Mouse (Mus musculus) liver, postnatal 0 days (tissue): ENCODE results near the gene Sorcs2. TPM values are rescaled to one million over a fixed set of nuclear protein-coding genes. Genes with fewer than 3 reads are reported as not detected.
A peak's percentile ranks its signal among the peaks of the same experiment; 100 is the strongest.

Source experiments
- ATAC-seq: fragments of 200-750 bp; cut with Nextera tagmentation; 2 replicates; pipeline ENCODE4 v1.8.0; 2017; ENCODE audit warnings: mild to moderate bottlenecking, moderate library complexity
- DNase-seq: peaks from one replicate; pipeline ENCODE4 v3.0.0-alpha.2; 2016
- H3K27ac ChIP-seq: fragments of 300-500 bp; sonication (generic); 2 replicates; pipeline ENCODE4 v1.5.1; 2014; ENCODE audit warnings: antibody characterized with exemption, moderate library complexity, mild to moderate bottlenecking, low read depth
- H3K27me3 ChIP-seq: fragments of 300-500 bp; sonication (generic); 2 replicates; pipeline ENCODE4 v1.6.1; 2014; ENCODE audit warnings: low read length, control low read depth, mixed read lengths; ENCODE audit not compliant: insufficient read depth
- H3K36me3 ChIP-seq: fragments of 300-500 bp; sonication (generic); replicated peaks from 2 replicates; pipeline ENCODE4 v1.6.1; 2014; ENCODE audit warnings: mild to moderate bottlenecking, control low read depth, low read length, moderate library complexity, mixed read lengths; ENCODE audit not compliant: insufficient read depth
- H3K4me1 ChIP-seq: fragments of 300-500 bp; sonication (generic); 2 replicates; pipeline ENCODE4 v1.6.1; 2014; ENCODE audit warnings: antibody characterized with exemption, mild to moderate bottlenecking, control low read depth; ENCODE audit not compliant: insufficient read depth
- H3K4me2 ChIP-seq: fragments of 300-500 bp; sonication (generic); 2 replicates; pipeline ENCODE4 v1.6.1; 2014; ENCODE audit warnings: low read depth, mild to moderate bottlenecking, low read length, moderate library complexity, mixed read lengths
- H3K4me3 ChIP-seq: fragments of 300-500 bp; sonication (generic); 2 replicates; pipeline ENCODE4 v1.5.1; 2014; ENCODE audit warnings: low read depth, low read length
- H3K9ac ChIP-seq: fragments of 300-500 bp; sonication (generic); replicated peaks from 2 replicates; pipeline ENCODE4 v1.6.1; 2014; ENCODE audit warnings: mild to moderate bottlenecking, moderate library complexity
- H3K9me3 ChIP-seq: fragments of 300-500 bp; sonication (generic); 2 replicates; pipeline ENCODE4 v1.6.1; 2016; ENCODE audit warnings: mild to moderate bottlenecking, control low read depth, low read length, mixed read lengths
- CTCF ChIP-seq: sonication (generic); IDR thresholded peaks from 2 replicates; pipeline ENCODE4 v1.5.1; 2016; ENCODE audit warnings: antibody characterized with exemption, low read depth
- EP300 ChIP-seq: IDR thresholded peaks from 2 replicates; pipeline ENCODE4 v1.6.1; 2016; ENCODE audit warnings: antibody characterized with exemption, low read depth, mild to moderate bottlenecking
- WGBS: fragments of 180-500 bp; shearing (Covaris S2); extraction: QIAGEN DNeasy Blood & Tissue Kit; methylation state at CpG from one replicate; pipeline ENCODE4 v1.1.7; 2014; ENCODE audit not compliant: insufficient replicate concordance; 5-methylcytosine and 5-hydroxymethylcytosine counted together
- polyA plus RNA-seq: library from polyadenylated mRNA; unstranded; fragments of >200 nt; fragmentation: Nextera tagmentation; extraction: Ambion mirVana; gene quantifications from 2 replicates; pipeline ENCODE4 v1.2.1, GENCODE M21; 2015

Sorcs2 gene
- polyA plus RNA-seq, 1 experiment from 2014 or later, result 0.33 TPM

GRCm38 (mm10) chr5:36040398-36041235, 357.3 kb downstream of the Sorcs2 start:
- WGBS, result 65% methylated on average over 13 of the region's 13 CpGs
- Histone ChIP-seq H3K36me3 (no peaks in the 10 kb centered on the region), H3K4me1 (no peaks in the 10 kb centered on the region)

GRCm38 (mm10) chr5:36039596-36039995, 358.3 kb downstream of the Sorcs2 start:
- ATAC-seq (no peak), DNase-seq (no peak)
- Histone ChIP-seq H3K9ac (no peak overlapping the region), H3K4me2 (no peak overlapping the region), H3K4me3 (no peak overlapping the region), H3K27ac (no peak overlapping the region), H3K4me1 (no peaks in the 10 kb centered on the region), H3K9me3 (no peaks in the 10 kb centered on the region), H3K36me3 (no peaks in the 10 kb centered on the region), H3K27me3 (no peaks in the 10 kb centered on the region)
- no peak for TF ChIP-seq EP300
- no peak for TF ChIP-seq CTCF
- WGBS, result 80% methylated on average over 5 of the region's 5 CpGs

More at GRCm38 (mm10) chr5:36040398-36041235, 357.3 kb downstream of the Sorcs2 start:
- ATAC-seq (no peak), DNase-seq (no peak)
- no peak for TF ChIP-seq EP300
- TF ChIP-seq CTCF, result no peak
- no peak overlapping the region for H3K9ac ChIP-seq
- H3K4me2 ChIP-seq, result no peak overlapping the region
- no peak overlapping the region for H3K27ac ChIP-seq
- H3K4me3 ChIP-seq, result no peak overlapping the region
- no peaks in the 10 kb centered on the region for H3K9me3 ChIP-seq
- no peaks in the 10 kb centered on the region for H3K27me3 ChIP-seq

- 47% methylated on average over 8 of the region's 8 CpGs for WGBS
- no peak overlapping the region for H3K4me2 ChIP-seq
- no peaks in the 10 kb centered on the region for H3K36me3 ChIP-seq
- peak; percentile 78 for TF ChIP-seq CTCF
- TF ChIP-seq EP300, result no peak
- H3K9me3 ChIP-seq, result no peaks in the 10 kb centered on the region
- H3K4me3 ChIP-seq, result no peak overlapping the region
- H3K4me1 ChIP-seq, result no peaks in the 10 kb centered on the region
- H3K27ac ChIP-seq, result no peak overlapping the region
- ATAC-seq, result no peak
- H3K9ac ChIP-seq, result no peak overlapping the region
- peak; percentile 43 for DNase-seq
- H3K27me3 ChIP-seq, result no peaks in the 10 kb centered on the region
These were observed 364.2 kb downstream of the Sorcs2 start for GRCm38 (mm10) chr5:36033531-36034426.

GRCm38 (mm10) chr5:36025076-36025475, 372.9 kb downstream of the Sorcs2 start:
- Histone ChIP-seq H3K4me1 (no peaks in the 10 kb centered on the region), H3K9me3 (no peaks in the 10 kb centered on the region), H3K4me3 (no peak overlapping the region), H3K27ac (no peak overlapping the region), H3K9ac (no peak overlapping the region), H3K36me3 (no peaks in the 10 kb centered on the region), H3K4me2 (no peak overlapping the region), H3K27me3 (no peaks in the 10 kb centered on the region)
- TF ChIP-seq EP300, result no peak
- 75% methylated on average over 4 of the region's 4 CpGs for WGBS
- DNase-seq (no peak), ATAC-seq (no peak)

GRCm38 (mm10) chr5:36024003-36024685, 373.8 kb downstream of the Sorcs2 start:
- H3K27me3 ChIP-seq, result no peaks in the 10 kb centered on the region
- H3K27ac ChIP-seq, result no peak overlapping the region
- H3K4me2 ChIP-seq, result no peak overlapping the region
- H3K4me1 ChIP-seq, result no peaks in the 10 kb centered on the region
- 71% methylated on average over 9 of the region's 9 CpGs for WGBS
- H3K4me3 ChIP-seq, result no peak overlapping the region
- ATAC-seq (no peak), DNase-seq (no peak)
- TF ChIP-seq CTCF (no peak), EP300 (no peak)
- no peak overlapping the region for H3K9ac ChIP-seq
- H3K36me3 ChIP-seq, result no peaks in the 10 kb centered on the region
- no peaks in the 10 kb centered on the region for H3K9me3 ChIP-seq

GRCm38 (mm10) chr5:36022361-36022760, 375.6 kb downstream of the Sorcs2 start:
- Histone ChIP-seq H3K4me2 (no peak overlapping the region), H3K9ac (no peak overlapping the region), H3K4me3 (no peak overlapping the region), H3K36me3 (no peaks in the 10 kb centered on the region), H3K9me3 (no peaks in the 10 kb centered on the region), H3K27me3 (no peaks in the 10 kb centered on the region), H3K4me1 (no peaks in the 10 kb centered on the region), H3K27ac (no peak overlapping the region)
- DNase-seq (no peak), ATAC-seq (no peak)
- WGBS, result 83% methylated on average over 1 of the region's 1 CpGs
- TF ChIP-seq EP300 (no peak), CTCF (no peak)
